Mouse (Mus musculus) E14TG2a.4 (cell line): ENCODE data around the gene Tbc1d9b.

Experiments used
- CTCF ChIP-seq: conservative IDR thresholded peaks from 2 replicates; pipeline ENCODE4 v1.5.1; 2014; ENCODE audit warnings: low read length
- NANOG ChIP-seq: IDR thresholded peaks from 2 replicates; pipeline ENCODE4 v1.6.1; 2014; ENCODE audit warnings: borderline replicate concordance, low read length, mixed read lengths
- POU5F1 ChIP-seq: IDR thresholded peaks from 2 replicates; pipeline ENCODE4 v1.6.1; 2014; ENCODE audit warnings: low read length, borderline replicate concordance

DNA sequence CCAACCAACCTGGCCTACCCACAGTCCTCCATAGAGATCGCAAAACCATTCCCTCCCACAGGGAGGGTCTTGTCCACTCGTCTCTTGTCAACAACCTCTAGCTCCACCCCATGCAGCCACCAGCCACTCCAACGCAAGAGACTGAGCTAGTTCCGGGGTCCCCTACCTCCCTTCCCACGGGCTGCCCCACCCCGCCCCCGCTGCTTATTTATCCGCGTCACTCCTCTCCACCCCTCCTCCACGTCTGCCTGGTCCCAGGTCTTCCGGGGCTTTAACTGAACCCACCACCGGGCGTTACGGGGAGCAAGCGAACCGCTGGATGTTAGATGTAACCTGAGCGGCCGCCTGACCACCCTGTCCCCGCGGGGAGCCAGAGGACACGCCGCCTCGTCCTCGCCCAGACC lies 78.9 kb downstream of the Tbc1d9b start:
- no peak for TF ChIP-seq CTCF
- TF ChIP-seq NANOG = no peak
- TF ChIP-seq POU5F1 = no peak
